Mouse (Mus musculus) kidney, adult 2 months (tissue): ENCODE measurements at regions not wholly inside any gene's neighbourhood (a gene's known extent, or its start where the extent isn't known, plus 50 kb on each side); places are given as distances from the start of the nearest gene placed in this dataset.

ENCODE experiments used
- CTCF ChIP-seq: fragments of 200-500 bp; conservative IDR thresholded peaks from 2 replicates; pipeline ENCODE4 v1.5.1; 2011; ENCODE audit warnings: low read depth, mild to moderate bottlenecking, control low read depth, low read length, moderate library complexity, mixed read lengths; ENCODE audit not compliant: insufficient read depth, insufficient read length
- POLR2A ChIP-seq: fragments of 200-500 bp; IDR thresholded peaks from one replicate; pipeline ENCODE4 v1.6.1; 2011; ENCODE audit warnings: low read depth, low read length, control low read depth

GRCm38 (mm10) chr17:14576159-14576558, 117.9 kb downstream of the Thbs2 start:
- TF ChIP-seq POLR2A = no peak
- TF ChIP-seq CTCF = no peak
